Mouse (Mus musculus): ENCODE measurements around the gene Iqcn. TPM values are rescaled to one million over a fixed set of nuclear protein-coding genes. Genes with fewer than 3 reads are reported as not detected.

Gene Iqcn
- total RNA-seq, 4 experiments from 2014 or later = 0.07 to 0.09 (median 0.08) TPM; not detected in 1

DNA sequence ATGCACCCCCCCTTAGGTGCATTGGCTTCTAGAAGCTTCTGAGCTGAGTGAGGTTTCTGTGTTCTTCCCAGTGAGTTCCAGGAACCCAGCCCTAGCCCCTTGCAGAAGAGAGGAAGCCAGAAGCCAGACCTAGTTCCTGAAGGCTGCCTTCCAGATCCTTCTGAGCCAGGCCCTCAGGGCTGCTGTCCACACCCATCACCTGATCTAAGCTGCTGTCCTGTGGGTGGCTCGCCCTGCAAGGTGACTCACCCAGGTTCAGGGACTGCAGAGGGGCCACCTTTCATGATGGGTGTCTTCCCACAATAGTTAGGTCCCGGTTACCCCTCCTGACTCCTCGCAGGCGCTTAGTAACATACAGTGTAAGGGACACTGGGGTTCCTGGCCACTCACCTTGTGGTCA, 23.9 kb upstream of the Iqcn start:
- DNase-seq = no peak

DNA sequence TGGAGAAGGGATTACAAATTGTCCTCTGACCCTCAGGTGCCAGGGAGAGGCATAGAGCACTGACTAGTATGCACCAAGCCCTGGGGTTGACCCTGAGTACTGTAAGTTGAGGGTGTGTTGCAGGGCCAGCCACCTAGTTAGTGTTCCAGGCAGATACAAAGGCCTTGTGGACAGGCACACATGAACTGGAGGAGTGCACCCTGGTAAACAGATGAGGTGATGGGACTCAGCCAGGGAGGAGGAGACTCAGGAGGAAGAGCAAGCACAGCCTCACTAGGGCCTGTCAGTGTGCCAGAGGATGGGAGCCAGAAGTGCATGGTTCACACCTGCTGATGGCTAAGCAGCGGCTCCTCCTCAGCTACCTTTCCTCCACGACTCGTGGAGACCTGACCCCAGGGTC, 23.2 kb upstream of the Iqcn start:
- no peak for DNase-seq

DNA sequence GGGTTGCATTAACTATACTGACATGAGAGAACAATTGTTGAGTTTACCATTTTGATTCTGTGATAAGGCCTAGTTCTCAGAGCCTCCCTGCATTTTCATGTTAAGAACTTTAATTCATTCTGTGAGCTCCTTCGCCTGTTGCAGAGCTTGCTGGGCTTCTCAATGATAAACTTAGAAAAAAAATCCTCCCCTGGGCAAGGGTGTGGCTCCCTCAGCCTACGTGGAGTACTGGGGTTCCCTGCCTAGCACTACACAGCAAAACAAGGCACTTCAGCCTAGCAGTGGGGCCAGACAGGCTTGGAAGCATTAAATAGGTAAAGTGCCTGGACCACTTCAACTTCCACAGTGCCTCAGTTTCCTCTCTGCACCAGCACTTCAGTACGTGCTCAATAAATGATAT, 21.8 kb upstream of the Iqcn start:
- DNase-seq = no peak

DNA sequence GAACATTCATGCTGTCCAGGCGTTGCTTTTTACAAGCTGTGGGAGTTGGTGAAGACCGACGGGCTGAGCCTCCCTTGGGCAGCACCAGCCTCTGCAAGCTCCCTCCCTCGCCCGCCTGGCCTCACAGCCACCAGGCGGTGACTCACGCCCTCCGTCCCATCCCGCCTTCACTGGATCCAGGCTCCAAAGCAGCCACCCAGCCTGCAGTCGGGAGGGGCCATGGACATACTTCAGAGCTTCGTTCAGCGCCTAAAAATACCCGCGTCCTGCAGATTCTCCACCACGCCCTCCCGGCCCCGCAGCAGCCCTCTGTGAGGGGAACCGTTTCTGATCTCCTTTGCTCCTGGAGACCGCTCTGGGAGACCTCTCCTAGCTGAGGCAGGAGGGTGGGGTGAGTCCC, 21.1 kb upstream of the Iqcn start:
- peak; percentile 87 for DNase-seq

DNA sequence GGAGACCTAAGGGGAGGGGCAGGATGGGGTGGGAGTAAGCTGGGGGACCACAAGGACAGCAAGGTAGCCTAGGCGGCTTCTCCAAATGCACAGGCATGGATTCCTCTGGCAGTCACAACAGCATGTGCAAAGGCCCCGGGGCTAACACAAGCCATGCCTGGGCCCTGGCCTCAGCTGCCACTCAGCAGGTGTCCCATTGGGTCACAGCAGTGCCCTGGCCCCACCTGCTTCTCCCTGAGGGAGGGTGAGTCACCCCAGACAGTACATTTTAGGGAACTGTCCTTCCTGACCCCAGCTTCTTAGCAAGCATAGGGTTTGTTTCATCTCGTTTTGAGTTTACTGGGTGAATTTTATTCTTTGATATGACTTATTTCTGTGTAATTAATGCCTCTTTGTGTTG, 20.6 kb upstream of the Iqcn start:
- no peak for DNase-seq

DNA sequence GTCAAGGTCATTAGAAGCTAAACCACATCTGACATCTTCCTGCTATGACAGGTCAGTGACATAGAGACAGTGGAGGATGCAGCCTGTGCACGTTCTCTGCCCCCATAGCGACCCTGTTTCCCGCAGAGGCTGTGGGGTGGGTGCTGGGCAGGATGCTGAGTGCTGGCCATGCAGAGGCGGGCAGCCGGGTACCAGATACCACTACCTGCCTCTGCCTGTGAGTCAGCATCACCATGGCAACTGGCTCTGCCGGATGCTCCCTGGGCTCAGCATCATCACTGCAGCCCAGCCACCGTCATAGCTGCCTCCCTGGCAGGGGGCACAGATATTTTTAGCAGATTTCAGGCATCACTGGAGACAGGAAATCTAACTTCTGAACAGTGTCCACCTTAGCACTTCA, 19.0 kb upstream of the Iqcn start:
- DNase-seq = no peak

DNA sequence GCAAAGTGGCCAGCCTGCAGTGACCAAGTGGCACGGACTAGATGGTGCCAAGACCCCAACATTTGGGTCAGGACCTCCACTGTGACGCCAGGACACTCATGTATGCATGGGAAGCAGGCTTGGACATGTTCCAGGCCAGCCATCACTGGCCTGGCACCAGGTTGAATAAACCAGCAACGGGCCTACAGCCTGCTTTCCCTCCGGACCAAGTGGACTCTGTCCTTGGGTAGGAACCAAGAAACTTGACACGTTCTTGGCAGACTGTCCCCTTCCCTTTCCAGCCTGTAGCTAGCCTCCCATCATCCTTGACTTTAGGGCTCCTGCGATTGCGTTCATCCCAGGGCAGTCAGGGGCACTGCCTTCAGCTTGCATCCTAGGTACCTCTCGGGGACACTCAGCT, 15.7 kb upstream of the Iqcn start:
- peak; percentile 91 for DNase-seq

DNA sequence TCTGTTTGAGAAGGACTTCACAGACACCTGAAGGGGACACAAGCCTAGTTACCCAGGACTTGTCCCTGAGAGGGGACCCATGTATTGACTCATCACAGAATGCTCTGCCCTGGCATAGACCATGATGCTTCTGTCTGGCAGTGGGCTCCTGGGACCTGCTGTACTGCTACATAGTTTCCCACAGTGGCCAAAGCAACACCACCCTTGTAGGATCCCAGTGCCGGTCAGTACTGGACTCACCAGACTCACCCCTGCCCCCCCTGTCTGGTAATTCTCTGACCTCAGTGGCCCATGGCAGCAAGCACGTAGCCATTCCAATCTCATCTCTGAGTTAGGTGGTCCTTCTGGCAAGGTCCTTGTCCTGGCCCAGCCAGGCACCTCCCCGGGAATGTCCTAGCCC, 15.1 kb upstream of the Iqcn start:
- no peak for DNase-seq

DNA sequence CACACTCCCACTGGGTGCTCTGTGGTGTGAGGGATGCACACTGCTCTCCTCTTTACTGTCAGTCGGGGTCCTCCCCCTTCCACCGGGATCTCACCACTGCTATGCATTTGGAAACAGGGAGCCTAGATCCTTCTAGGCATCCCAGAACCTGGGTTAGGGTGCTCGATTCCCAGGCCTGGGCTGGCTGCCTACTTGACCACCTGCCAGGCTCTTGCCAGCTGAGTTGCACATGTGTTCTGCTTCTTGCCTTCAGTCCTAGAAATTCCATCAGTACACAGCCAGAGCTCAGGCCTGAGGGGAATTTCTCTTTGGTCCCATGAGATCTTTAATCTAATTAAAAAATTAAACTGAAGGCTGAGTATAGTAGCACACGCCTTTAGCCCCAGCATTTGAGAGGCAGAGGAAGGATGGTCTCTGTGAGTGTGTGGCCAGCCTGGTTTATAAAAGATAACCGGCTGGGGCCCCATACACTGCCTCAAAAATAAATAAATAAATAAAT, 13.3 kb upstream of the Iqcn start:
- DNase-seq = no peak

DNA sequence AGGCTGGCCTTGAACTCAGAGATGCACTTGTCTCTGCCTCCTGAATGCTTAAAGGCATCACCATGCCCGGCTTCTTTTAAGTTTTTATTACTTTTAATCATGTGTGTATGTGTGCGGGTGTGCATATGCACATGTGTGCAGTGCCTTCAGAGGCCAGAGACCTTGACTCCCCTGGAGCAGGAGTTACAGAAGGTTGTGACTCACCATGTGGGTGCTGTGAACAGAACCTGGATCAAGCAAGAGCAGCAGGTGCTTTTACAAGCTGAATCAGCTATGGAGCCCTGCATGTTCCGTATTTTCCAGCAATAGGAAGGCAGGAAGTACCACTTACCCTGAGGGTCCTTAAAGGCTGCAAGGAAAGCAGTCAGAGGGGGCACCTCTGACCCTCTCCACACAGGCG, 12.0 kb upstream of the Iqcn start:
- DNase-seq = no peak

DNA sequence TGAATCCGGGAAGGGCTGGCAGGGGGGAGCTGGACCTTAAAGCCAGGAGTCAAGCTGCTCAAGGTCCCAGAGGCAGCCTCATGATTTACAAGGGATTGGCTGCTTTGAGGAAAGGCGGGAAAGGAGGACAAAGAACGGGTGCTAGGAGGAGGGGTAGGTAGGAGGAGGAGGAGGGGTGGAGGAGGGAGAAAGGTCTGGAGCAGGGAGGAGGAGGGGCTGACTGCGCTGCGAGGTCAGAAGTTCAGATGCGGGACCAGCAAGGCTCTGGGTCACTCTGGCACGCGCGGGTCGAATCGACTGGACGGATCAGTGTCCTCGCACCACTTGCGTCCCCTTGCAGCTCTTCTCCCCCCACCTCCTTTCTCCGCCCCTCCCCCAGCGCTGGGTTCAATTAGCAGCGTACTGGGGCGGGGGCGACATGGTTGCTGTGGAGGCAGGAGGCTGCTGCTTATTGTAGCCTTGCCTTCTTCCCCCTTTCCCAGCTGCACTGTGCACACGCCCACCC, 11.5 kb upstream of the Iqcn start:
- no peak for DNase-seq

DNA sequence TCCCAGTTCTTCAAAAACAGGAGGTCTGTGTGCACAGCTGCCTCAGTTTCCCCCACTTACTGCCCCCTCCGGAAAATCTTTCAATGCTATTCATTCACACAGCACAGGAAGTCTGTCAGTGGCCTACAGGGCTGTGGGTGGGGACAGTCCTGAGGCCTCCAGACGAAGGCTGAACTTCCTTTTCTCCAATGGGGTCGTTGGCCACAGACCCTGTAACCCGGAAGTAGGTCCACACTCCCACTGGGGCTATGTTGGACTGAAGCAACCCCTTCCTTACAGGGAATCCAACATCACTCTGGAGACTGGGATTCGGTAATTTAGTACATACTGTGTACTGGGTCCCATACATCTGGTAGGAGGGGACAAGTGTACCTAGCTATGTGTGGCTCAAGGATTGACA, 9.6 kb upstream of the Iqcn start:
- DNase-seq = no peak

DNA sequence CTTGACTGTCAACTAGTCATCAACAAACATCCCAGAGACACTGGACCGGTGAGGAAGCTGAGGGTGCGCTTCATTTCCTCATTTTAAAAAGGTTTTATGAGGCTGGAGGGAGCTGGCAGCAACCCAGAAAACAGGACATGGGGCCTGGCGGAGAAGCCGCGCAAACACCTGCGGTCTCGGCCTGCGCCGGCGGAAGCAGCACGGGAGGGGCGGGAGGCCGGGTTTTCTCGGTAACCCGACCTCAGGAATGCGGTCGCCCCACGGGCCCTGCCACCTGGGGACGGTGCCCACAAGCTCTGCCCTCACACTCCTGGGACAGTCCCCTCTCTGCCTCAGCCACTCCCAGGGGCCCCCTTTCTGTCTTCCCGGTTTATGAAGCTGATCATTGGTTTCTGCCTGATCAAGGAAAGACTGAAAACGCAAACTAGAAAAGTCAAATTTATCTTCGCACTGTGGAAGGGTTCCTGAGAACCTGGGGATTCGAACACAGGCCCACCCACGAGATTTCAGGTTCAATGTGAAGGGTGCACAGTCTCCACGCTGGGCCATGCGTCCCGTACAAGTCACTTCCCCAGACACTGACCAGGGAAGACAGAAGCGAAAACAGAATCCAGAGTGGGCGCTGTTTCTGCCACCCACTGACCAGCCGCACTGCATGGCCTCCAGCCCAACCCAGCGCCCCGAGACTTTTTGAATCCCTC, 7.8 kb upstream of the Iqcn start:
- DNase-seq = no peak

DNA sequence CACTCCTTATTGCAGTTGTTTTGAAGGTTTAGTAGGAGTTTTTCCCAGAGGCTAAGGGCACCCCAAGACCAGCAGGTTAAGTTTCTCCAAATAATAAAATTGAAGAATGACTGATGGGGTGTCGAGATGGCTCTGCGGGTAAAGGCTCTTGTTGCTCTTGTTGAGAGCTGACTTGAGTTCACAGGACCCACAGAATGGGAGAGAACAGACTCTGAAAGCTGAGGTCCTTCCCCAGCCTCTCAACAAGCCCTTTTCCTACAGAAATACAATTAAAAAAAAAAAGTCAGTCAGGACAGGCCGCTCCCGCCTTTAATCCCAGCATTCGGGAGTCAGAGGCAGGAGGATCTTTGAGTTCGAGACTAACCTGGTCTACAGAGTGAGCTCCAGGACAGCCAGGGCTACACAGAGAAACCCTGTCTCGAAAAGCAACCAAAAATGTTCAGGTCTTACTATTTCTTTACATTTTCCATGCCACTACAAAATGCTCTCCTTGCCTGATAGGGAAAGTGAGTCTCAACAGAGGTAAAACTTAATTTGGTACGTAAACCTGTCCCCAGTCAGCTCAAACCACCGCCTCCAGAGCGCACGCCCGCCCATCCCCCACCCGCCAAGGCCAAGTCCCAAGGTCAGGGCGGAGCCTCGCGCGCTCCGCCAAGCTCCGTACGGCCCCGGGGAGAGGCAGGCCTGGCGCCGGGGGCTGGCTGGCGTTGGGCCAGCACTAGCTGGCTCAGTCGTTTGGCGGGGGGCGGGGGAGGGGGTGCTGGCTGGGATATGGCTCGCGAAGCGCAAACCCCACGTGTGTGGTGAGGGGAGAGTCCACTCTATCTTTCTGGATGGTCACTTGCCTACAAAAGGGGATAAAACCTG, 7.0 kb upstream of the Iqcn start:
- no peak for DNase-seq

DNA sequence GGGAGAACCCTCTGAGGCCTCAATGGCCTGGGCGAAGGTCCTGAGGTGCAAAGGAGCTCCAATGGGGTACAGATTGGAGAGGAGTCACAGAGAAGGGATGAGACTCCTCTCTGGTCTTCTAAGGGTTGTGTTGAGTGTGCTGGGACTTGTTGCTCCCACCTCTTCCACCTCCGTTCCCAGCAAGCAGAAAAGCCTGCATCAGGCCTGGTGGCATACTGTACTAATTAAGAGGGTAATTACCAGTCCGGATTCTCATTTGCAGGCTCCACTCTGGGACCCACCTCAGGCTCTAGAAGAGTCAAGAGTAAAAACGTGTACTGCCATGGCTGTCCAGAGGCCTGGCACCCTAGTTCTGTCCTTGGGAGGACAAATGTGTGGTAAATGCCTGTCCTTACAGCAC, 6.3 kb upstream of the Iqcn start:
- no peak for DNase-seq

DNA sequence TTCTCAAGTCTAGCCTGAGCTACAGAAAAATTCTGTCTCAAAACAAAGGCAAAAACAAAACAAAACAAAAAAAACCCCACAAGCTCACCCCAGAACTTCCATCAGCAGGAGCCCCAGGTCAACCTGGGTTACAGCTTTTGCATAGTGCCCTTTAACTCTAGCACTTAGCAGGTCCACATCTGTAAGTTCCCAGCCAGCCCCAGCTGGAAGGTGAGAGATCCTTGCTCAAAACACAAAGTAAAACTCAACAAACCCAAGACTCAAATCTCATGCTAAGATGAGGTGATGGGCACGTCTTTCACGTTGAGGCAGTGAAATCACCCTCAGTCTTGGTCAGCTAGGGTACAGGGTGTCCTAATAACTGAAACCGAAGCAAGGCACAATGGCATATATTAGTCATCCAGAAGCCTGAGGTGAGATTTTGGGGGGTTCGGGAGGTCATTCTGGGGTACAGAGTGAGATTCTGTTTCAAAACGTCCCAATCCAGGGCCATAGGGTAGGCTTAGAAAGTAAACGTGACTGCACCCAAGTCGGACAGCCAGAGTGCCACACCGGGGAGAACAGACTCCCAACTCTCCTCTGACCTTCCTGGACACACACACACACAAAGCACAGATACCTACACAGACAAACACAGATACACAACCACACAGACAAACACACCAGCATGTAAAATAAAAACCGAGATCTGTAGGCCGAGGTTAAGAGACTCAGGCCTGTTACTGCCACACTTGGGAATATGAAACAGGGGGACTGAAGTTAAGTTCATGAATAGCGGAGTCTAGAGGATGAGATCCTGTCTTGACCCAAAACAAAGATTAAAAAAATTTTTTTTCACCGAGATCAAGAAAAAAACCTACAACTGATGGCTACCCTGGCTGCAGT, 5.6 kb upstream of the Iqcn start:
- no peak for DNase-seq

DNA sequence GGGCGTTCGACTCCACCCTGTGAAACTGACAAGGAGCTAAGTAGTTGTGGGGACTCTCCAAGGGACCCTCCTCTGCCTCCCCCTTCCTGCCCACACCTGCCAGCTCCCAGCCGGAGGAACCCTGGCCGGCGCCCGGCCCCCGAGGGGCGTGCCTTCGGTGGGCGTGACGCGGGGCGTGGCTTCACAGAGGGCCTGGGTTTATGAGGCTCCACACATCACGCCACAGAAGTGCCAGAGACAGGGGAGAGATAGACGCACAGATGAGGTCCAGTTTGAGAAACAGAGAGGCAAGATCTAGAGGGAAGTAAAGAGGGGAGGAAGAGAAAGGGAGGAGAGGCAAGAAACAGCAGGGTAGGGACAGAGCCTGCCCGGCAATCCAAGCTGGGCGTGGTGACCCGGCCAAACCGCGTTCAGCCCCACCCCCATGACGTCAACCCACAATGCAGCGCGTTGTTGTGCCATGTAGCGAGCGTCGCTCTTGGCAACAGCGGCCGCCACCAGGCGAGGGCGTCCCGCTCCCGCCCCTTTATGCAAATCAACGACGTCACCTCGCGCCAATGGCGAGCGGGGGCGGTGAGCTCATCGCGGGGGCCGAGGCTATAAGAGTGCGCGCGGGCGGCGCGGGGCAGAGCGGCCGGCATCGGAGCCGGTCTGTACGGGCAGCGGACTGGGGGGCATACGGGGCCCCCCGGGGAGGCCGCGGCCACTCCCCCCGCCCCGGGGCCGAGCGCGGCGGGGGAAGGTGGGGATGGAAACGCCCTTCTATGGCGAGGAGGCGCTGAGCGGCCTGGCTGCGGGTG, 4.7 kb upstream of the Iqcn start, which contains the start of gene Jund:
Gene Jund (plus strand): TSS at position 640 of the 800 bp plus-strand sequence.
- DNase-seq = peak; percentile 98

DNA sequence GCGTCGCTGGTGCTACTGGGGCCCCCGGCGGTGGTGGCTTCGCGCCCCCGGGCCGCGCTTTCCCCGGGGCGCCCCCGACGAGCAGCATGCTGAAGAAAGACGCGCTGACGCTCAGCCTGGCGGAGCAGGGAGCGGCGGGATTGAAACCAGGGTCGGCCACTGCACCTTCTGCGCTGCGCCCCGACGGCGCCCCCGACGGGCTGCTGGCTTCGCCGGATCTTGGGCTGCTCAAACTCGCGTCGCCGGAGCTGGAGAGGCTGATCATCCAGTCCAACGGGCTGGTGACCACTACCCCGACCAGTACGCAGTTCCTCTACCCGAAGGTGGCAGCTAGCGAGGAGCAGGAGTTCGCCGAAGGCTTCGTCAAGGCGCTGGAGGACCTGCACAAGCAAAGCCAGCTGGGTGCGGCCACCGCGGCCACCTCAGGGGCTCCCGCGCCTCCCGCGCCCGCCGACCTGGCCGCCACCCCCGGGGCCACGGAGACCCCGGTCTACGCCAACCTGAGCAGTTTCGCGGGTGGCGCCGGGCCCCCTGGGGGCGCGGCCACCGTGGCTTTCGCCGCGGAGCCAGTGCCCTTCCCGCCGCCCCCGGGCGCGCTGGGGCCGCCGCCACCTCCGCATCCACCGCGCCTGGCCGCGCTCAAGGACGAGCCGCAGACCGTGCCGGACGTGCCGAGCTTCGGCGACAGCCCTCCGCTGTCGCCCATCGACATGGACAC, 4.0 kb upstream of the Iqcn start:
- DNase-seq = peak; percentile 55

DNA sequence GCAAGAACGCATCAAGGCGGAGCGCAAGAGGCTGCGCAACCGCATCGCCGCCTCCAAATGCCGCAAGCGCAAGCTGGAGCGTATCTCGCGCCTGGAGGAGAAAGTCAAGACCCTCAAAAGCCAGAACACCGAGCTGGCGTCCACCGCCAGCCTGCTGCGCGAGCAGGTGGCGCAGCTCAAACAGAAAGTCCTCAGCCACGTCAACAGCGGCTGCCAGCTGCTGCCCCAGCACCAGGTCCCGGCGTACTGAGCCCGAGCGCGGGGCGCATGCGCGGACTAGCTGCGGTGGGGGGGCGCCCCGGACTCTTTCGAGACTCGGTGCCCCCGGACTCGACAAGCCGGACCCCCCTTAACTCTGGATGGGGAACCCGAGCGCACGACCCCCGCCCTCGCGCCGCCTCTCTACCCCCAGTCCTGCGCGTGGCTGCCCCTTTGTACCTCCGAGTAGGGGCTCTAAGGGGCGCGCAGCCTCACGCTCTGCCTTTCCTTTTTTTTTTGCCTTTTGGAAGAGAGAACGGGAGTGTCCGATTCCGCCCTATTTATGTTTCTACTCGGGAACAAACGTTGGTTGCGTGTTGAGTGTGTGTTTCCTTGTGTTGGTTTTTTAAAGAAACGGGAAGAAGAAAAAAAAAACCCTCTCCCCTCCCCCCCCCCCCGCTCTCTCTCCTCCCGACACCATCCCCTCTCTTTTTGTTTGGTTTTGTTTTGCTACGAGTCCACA, 3.3 kb upstream of the Iqcn start:
- peak; percentile 83 for DNase-seq

DNA sequence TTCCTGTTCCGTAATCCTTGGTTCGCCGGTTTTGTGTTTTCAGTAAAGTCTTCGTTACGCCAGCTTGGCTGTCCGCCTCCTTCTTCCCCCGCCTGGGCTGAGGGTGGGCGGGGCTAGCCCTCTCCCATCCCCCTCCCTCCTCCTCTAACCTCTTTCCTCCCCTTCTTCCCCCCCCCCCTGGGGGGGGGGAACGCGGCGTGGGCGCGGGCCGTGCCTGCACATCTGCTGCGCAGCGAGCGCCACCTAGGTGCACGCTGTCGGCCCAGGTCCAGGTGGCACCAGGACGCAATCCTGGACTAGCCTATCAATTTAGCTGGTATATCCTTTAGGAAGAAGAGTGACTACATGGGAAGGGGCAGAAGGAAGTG, 2.7 kb upstream of the Iqcn start:
- peak; percentile 87 for DNase-seq

Measured in adrenal gland, adult 8-10 months (tissue).